Mouse (Mus musculus) C2C12 (cell line): ENCODE data around the gene Slc44a5. TPM values are rescaled to one million over a fixed set of nuclear protein-coding genes. Genes with fewer than 3 reads are reported as not detected.

Experiments used
- H3K27me3 ChIP-seq: one replicate; pipeline ENCODE4 v1.6.1; 2011; ENCODE audit not compliant: control insufficient read depth, insufficient read depth, insufficient read length
- H3K36me3 ChIP-seq: one replicate; pipeline ENCODE4 v1.6.1; 2011; ENCODE audit not compliant: control insufficient read depth, insufficient read depth
- H3K4me3 ChIP-seq: one replicate; pipeline ENCODE4 v1.5.1; 2011; ENCODE audit warnings: mild to moderate bottlenecking, control low read depth; ENCODE audit not compliant: poor library complexity, insufficient read depth, severe bottlenecking
- H3K79me2 ChIP-seq: one replicate; pipeline ENCODE4 v1.6.1; 2011; ENCODE audit not compliant: control insufficient read depth, insufficient read depth
- H3K79me3 ChIP-seq: one replicate; pipeline ENCODE4 v1.6.1; 2011; ENCODE audit warnings: low read depth, control low read depth
- H3ac ChIP-seq: one replicate; pipeline ENCODE3; 2011; ENCODE audit warnings: low read depth; ENCODE audit not compliant: control insufficient read depth, insufficient read length
- CEBPB ChIP-seq: IDR thresholded peaks from one replicate; pipeline ENCODE4 v1.6.1; 2011; ENCODE audit warnings: low read depth, mild to moderate bottlenecking, control low read depth, moderate library complexity
- CTCF ChIP-seq: IDR thresholded peaks from one replicate; pipeline ENCODE4 v1.5.1; 2011; ENCODE audit not compliant: control insufficient read depth, insufficient read depth, insufficient read length
- FOSL1 ChIP-seq: IDR thresholded peaks from one replicate; pipeline ENCODE4 v1.8.0; 2011; ENCODE audit warnings: mild to moderate bottlenecking, low read length; ENCODE audit not compliant: poor library complexity, insufficient read depth, severe bottlenecking
- MAX ChIP-seq: IDR thresholded peaks from one replicate; pipeline ENCODE4 v1.6.1; 2011; ENCODE audit warnings: mild to moderate bottlenecking, control low read depth
- MYOD1 ChIP-seq: IDR thresholded peaks from one replicate; pipeline ENCODE4 v1.6.1; 2011; ENCODE audit warnings: low read depth; ENCODE audit not compliant: control insufficient read depth, insufficient read length
- MYOG ChIP-seq: IDR thresholded peaks from one replicate; pipeline ENCODE4 v1.6.1; 2011; ENCODE audit not compliant: control insufficient read depth, insufficient read length; ENCODE audit errors: extremely low read depth
- USF1 ChIP-seq: IDR thresholded peaks from one replicate; pipeline ENCODE4 v1.6.1; 2011; ENCODE audit warnings: low read depth, mild to moderate bottlenecking, control low read depth, moderate library complexity
- long read RNA-seq, 2 experiments: library from polyadenylated mRNA; unstranded; transcript quantifications; one replicate each; pipeline ENCODE4 v2.0.0; 2019 to 2020
- polyA plus RNA-seq: library from polyadenylated mRNA; unstranded; fragments of >200 nt; fragmentation: generic; extraction: Trizol; gene quantifications from one replicate; pipeline ENCODE4 v1.2.1, GENCODE M21; 2012; ENCODE audit warnings: missing spikeins

Gene Slc44a5
- 0.06 TPM for polyA plus RNA-seq
- long read RNA-seq, experiment 1, result 0 reads
- long read RNA-seq, experiment 2, partial matches to known transcripts, result 2 of 5 reads
- long read RNA-seq, experiment 2, other reads (novel, unspliced or antisense), result 3 of 5 reads

DNA sequence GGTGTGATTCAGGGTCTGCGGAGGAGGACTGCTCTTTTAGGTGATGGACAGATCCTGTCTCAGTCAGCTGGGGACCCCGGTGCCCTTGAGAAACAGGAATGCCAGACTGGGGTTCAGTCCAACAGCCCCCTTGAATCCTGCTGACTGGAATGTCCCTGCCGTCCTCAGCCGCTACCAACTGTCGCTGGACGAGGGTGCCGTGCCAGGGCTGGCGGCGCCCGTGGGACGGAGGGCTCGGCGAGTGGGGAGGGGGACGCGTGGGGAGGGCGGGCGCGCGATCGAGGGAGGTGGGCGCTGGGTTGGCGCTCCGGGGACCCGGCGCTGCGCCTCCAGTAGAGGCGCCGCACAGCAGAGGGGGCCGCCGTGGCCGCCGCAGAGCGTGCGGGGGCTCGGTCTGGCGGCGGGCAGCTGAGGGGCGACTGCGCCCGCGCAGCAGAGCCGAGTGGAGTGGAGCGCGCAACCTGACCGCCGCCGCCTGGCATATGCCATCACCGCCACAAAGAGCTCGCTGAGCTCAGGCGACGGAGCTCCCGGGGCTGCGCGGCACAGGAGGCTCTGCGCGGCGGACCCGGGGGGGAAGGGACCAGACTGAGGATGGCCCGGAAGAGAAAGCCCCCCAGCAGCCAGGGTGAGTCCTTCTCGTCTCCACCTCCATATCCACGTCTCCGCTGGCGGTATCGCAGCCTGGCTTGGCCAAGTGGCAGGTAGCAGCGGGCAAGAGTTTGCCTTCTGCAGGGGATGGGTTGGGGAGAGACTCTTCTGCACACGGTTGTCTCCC is at the start of gene Slc44a5:
TSS of gene Slc44a5 (plus strand) at position 266 of the 778 bp plus-strand sequence.
- no peaks in the 10 kb centered on the region for H3K79me2 ChIP-seq
- no peaks in the 10 kb centered on the region for H3K36me3 ChIP-seq
- H3K79me3 ChIP-seq, result no peaks in the 10 kb centered on the region
- H3K27me3 ChIP-seq, result peaks cover 21% of the 10 kb centered on the region
- no peak within 1 kb of the TSS for H3ac ChIP-seq
- no peak within 1 kb of the TSS for H3K4me3 ChIP-seq
- no peak for TF ChIP-seq USF1
- no peak for TF ChIP-seq MYOD1
- no peak for TF ChIP-seq MAX
- TF ChIP-seq FOSL1, result no peak
- no peak for TF ChIP-seq MYOG
- TF ChIP-seq CEBPB, result no peak
- no peak for TF ChIP-seq CTCF

DNA sequence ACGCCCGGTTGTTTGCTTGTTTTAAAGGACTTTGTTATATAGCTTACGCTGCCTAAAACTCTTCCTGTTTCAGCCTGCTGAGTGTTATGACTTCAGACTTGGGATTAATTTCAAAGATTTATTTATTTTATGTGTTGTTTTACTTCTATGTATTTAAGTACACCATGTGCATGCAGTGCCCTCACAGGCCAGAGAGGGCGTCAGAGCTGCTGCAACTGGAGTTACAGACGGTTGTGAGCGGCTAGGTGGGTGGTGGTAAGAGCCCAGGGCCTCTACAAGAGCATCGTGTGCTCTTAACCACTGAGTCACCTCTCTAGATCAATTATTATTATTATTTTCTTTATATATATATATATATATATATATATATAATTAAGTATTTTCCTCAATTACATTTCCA is 46.9 kb upstream of the Slc44a5 start:
- Histone ChIP-seq H3K79me3 (no peaks in the 10 kb centered on the region), H3ac (no peak overlapping the region), H3K4me3 (no peak overlapping the region), H3K36me3 (peaks cover 66% of the 10 kb centered on the region), H3K27me3 (no peaks in the 10 kb centered on the region), H3K79me2 (no peaks in the 10 kb centered on the region)
- TF ChIP-seq USF1 (no peak), FOSL1 (no peak), CTCF (no peak), MAX (no peak), MYOD1 (no peak), CEBPB (no peak), MYOG (no peak)

DNA sequence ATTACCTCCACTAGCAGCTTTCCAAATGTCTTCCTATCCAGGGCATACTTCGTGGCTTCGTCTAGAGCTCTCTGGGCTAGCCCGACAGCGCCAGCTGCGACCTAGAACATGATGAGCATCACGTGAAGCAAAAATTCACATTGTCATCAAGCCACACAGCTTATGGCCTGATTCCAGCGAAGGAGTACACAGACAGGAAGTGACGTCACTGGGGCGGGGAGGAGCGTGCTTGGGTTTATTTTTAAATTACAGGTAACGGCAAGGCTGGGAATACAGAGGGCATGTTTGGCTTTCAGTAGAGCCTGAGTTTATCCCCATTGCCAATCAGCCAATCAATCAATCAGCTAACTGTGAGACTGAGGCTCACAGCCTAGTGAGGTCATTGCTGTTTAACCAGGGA is 43.7 kb upstream of the Slc44a5 start:
- H3K36me3 ChIP-seq, result peaks cover 52% of the 10 kb centered on the region
- TF ChIP-seq MAX, result no peak
- TF ChIP-seq FOSL1, result no peak
- TF ChIP-seq MYOD1, result no peak
- TF ChIP-seq CTCF, result no peak
- no peak for TF ChIP-seq MYOG
- TF ChIP-seq USF1, result no peak
- no peak for TF ChIP-seq CEBPB
- H3K4me3 ChIP-seq, result no peak overlapping the region
- no peaks in the 10 kb centered on the region for H3K79me2 ChIP-seq
- no peaks in the 10 kb centered on the region for H3K79me3 ChIP-seq
- H3ac ChIP-seq, result no peak overlapping the region
- H3K27me3 ChIP-seq, result no peaks in the 10 kb centered on the region

DNA sequence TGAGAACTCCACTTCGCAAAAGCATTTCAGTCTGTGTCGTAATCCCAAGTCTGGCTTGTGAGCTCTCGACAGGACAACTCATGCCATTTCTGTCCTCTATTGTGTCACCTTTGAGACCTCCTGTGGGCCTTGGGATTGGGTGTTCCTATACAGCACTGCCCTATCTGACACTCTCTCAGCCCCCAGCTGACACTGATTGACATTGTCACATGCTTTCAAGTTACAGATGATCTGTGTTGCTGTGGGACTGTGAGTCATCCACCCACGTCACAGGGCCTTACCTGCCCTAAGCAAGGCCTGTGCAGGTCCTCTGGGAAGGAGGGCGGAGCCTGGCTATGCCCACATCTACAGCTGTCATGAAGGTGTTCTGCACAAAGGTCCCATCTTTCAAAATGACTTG is 40.8 kb upstream of the Slc44a5 start:
- H3K27me3 ChIP-seq, result no peaks in the 10 kb centered on the region
- no peaks in the 10 kb centered on the region for H3K79me2 ChIP-seq
- no peaks in the 10 kb centered on the region for H3K79me3 ChIP-seq
- TF ChIP-seq MAX (no peak), MYOG (no peak)
- H3K4me3 ChIP-seq, result no peak overlapping the region
- peaks cover 51% of the 10 kb centered on the region for H3K36me3 ChIP-seq
- no peak overlapping the region for H3ac ChIP-seq

DNA sequence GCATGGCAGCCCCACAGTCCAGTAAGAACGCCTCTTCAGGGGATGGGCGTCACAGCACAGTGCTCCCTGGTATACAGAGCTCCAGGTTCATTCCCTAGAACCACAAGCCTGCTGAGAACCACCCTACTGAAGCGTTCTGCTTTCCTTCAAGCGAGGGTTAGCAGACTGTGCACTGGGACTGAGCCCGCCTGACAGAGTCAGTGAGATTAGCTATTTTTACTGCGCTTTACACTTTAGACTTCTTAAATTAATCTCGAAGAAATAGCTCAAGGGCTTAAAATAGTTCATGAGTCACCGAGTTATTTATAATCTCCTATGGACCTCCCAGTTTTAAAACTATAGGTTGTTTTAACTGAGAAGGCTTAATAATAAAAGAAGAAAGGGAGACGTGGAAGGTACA is 37.4 kb upstream of the Slc44a5 start:
- Histone ChIP-seq H3K4me3 (no peak overlapping the region), H3K27me3 (no peaks in the 10 kb centered on the region), H3K36me3 (peaks cover 43% of the 10 kb centered on the region), H3K79me3 (no peaks in the 10 kb centered on the region), H3ac (no peak overlapping the region), H3K79me2 (no peaks in the 10 kb centered on the region)
- no peak for TF ChIP-seq CTCF
- TF ChIP-seq FOSL1, result no peak
- no peak for TF ChIP-seq MAX
- TF ChIP-seq MYOD1, result no peak
- TF ChIP-seq USF1, result no peak
- TF ChIP-seq CEBPB, result no peak
- no peak for TF ChIP-seq MYOG
